Mouse (Mus musculus) ES-E14 (cell line): ENCODE data around the gene Plekho1.

ENCODE experiments used
- CHD2 ChIP-seq: IDR thresholded peaks from 2 replicates; pipeline ENCODE4 v1.6.1; 2014; ENCODE audit warnings: mild to moderate bottlenecking, low read depth, low read length, inconsistent platforms
- HCFC1 ChIP-seq: IDR thresholded peaks from 2 replicates; pipeline ENCODE4 v1.6.1; 2012; ENCODE audit warnings: low read length, inconsistent platforms, borderline replicate concordance; ENCODE audit not compliant: insufficient read depth
- MAFK ChIP-seq: IDR thresholded peaks from 2 replicates; pipeline ENCODE4 v1.6.1; 2014; ENCODE audit warnings: mild to moderate bottlenecking, low read depth, low read length, inconsistent platforms; ENCODE audit not compliant: insufficient read depth

DNA sequence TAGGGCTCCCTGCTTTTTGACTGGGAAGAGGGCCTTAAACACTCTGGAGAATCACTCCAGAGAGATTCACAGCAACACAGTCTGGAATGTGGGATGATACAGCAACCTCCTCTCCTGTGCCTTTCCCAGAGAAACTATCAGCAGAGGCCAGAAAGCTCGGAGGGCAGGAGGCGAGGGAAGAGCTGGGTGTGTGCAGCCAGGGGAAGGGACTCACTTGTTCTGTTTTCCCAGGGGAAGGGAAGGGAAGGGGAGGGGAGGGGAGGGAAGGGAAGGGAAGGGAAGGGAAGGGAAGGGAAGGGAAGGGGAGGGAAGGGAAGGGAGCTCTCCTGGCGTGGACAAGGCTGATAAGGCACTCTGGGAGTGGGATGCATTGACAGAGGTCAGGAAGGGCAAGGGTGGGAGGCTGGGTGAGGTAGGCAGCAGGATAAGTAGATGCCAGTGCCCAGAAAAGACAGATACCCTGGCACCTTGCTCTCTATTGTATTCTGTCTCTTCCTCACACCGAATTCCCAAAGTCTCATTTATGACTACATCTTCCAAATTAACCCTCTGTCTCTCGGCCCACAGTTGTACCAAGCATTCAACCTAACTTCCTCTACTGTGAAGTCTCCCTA lies 2.7 kb downstream of the Plekho1 start:
- TF ChIP-seq CHD2 (no peak), MAFK (no peak), HCFC1 (no peak)
